8 mouse cellular contexts compared by ENCODE assay signal in the genomic region with DNA sequence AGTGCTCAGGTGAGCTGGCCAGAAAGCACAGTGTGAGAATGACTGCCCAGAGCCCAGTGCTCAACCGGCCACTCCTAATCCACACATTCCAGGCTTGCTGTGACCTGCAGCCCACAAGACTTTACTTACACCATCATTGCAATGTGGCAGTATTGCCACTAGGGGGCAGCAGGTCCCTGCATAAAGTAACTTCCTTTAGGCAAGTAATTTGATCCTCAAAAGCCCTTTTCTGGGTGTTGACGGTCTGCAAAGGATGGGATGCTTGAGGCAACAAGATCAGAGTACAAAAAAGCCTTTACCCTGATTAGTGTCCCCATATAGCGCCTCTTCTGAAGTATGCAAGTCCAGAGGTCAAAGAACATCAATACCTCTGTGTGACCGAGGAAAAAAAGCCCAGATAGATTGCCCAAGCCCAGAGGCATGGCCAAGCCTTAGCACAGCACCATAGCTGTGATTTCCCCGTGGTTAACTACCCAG.
DNase-seq lines count a peak whose midpoint lies in the region; ATAC-seq and TF ChIP-seq lines count a peak whose summit lies in the region.

No protein-coding gene starts in this region.

- H3K9ac ChIP-seq in heart, postnatal 0 days (replicated peaks; ENCODE audit: low read depth, low read length) = no peak overlapping the region

- no peaks in the 10 kb centered on the region for H3K36me3 ChIP-seq in heart, postnatal 0 days (replicated peaks; ENCODE audit: control insufficient read depth, insufficient read depth, low read length)

- H3K4me2 ChIP-seq in heart, postnatal 0 days (ENCODE audit: low read depth, low read length) = no peak overlapping the region

- no peak overlapping the region for H3K4me3 ChIP-seq in heart, postnatal 0 days (ENCODE audit: low read depth, low read length)

- TF ChIP-seq POLR2A in brain, embryonic 14.5 days (IDR thresholded peaks at IDR 0.05; ENCODE audit: borderline replicate concordance, extremely low read depth, insufficient read depth, insufficient read length, poor library complexity, severe bottlenecking) = no peak

- peak; percentile 39 to 54 for DNase-seq in CD8-positive naive resting alpha-beta T cell, adult 2 months (ENCODE audit: low read depth in 2 of 2, low spot score in 2 of 2)
- peak; percentile 95 for DNase-seq in brain, embryonic 14.5 days (ENCODE audit: low read depth)
- peak; percentile 8 for DNase-seq in fat pad, adult 2 months (ENCODE audit: extremely low read depth, low read depth, low spot score)
- peak; percentile 55 for DNase-seq in heart, postnatal 0 days (ENCODE audit: low spot score)
- peak; percentile 77 to 87 for DNase-seq in kidney, postnatal 36 days
- peak; percentile 73 to 80 for DNase-seq in lung, adult 18-20 months
- DNase-seq in testis, postnatal 14 days (ENCODE audit: low spot score) = peak; percentile 73

- peak; percentile 87; the same call in 1 of the 2 replicates for TF ChIP-seq CTCF in brain, embryonic 14.5 days (IDR thresholded peaks at IDR 0.05; ENCODE audit: borderline replicate concordance, extremely low read depth, insufficient read depth, insufficient read length)
- peak; percentile 98 for TF ChIP-seq CTCF in heart, postnatal 0 days (IDR thresholded peaks at IDR 0.05; ENCODE audit: low read depth)

- H3K27ac ChIP-seq in heart, postnatal 0 days (ENCODE audit: low read depth) = no peak overlapping the region

- TF ChIP-seq EP300 in heart, postnatal 0 days (IDR thresholded peaks at IDR 0.05; ENCODE audit: low read depth) = no peak

- ATAC-seq in heart, postnatal 0 days (ENCODE audit: insufficient read depth, low read depth) = peak; percentile 57; the same call in 1 of the 2 replicates
- ATAC-seq in neutrophil, adult 5-6 weeks (ENCODE audit: extremely low read depth, insufficient number of reproducible peaks, low FRiP score, poor library complexity, severe bottlenecking) = peak; percentile 54; the same call in 1 of the 2 replicates

- H3K9me3 ChIP-seq in heart, postnatal 0 days (replicated peaks; ENCODE audit: control insufficient read depth, low read length) = no peaks in the 10 kb centered on the region; the same call in 1 of the 2 replicates

- H3K27me3 ChIP-seq in heart, postnatal 0 days (ENCODE audit: control insufficient read depth, insufficient read depth, low read length) = no peaks in the 10 kb centered on the region

- no peaks in the 10 kb centered on the region for H3K4me1 ChIP-seq in heart, postnatal 0 days (ENCODE audit: control insufficient read depth, insufficient read depth)

- WGBS in heart, postnatal 0 days = 13% methylated on average over 5 of the region's 5 CpGs

Comparison
In these comparisons a context has a peak if more than half of its experiments do, and no peak if none do; other contexts are left out.
1. DNase-seq: peak in every context shown above with its lines; median percentile 95 in brain, embryonic 14.5 days; 82 in kidney, postnatal 36 days; 76 in lung, adult 18-20 months; 73 in testis, postnatal 14 days; 55 in heart, postnatal 0 days; 46 in CD8-positive naive resting alpha-beta T cell, adult 2 months; 8 in fat pad, adult 2 months.